Mouse (Mus musculus) heart, postnatal 0 days (tissue): ENCODE data around the gene Mcoln3.

Experiments used
- CTCF ChIP-seq: IDR thresholded peaks from 2 replicates; pipeline ENCODE4 v1.5.1; 2016; ENCODE audit warnings: antibody characterized with exemption, control low read depth, low read depth
- EP300 ChIP-seq: IDR thresholded peaks from 2 replicates; pipeline ENCODE4 v1.6.1; 2016; ENCODE audit warnings: antibody characterized with exemption, low read depth

DNA sequence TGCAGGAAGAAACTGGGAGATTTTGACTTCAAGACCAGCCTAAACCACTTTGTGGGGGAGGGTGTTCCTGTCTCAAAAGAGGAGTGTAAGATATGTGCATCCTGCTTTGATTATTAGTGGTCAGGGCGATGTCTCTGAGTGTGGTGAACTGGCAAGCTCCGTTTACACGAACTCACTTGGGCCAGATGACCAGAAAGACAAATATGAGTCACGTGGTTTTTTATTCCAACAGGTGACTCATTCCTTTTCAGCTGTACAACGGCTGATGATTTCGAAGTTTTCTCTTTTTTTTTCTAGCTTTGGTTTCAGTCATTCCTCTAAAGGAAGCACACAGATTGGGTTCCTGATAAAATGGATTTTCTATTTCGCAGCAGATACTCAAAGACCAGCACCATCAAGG lies 60.0 kb downstream of the Mcoln3 start:
- TF ChIP-seq CTCF (no peak), EP300 (no peak)
